Mouse (Mus musculus) heart, postnatal 0 days (tissue): ENCODE measurements around the gene Med10.

Experiments
- CTCF ChIP-seq: IDR thresholded peaks from 2 replicates; pipeline ENCODE4 v1.5.1; 2016; ENCODE audit warnings: antibody characterized with exemption, control low read depth, low read depth
- EP300 ChIP-seq: IDR thresholded peaks from 2 replicates; pipeline ENCODE4 v1.6.1; 2016; ENCODE audit warnings: antibody characterized with exemption, low read depth

- no peak for TF ChIP-seq CTCF
- TF ChIP-seq EP300 = no peak
Measured at GRCm38 (mm10) chr13:69832578-69832977, 30.4 kb downstream of the Med10 start.
